Mouse (Mus musculus) mouse embryonic stem cell (cell line): ENCODE measurements around the gene Tasp1.

ENCODE experiments used
- in situ Hi-C, 2 experiments: fragments of 300-500 bp; cut with MboI; formaldehyde crosslinking; loops; 1 replicate in 1 of 2; 3 replicates in 1 of 2; pipeline ENCODE4 v1.14.3; 2019 to 2020; ENCODE audit warnings: low sequenced_read_pairs in 2 of 2, low pct_unique_long_range_greater_than_20kb in 1 of 2, mixed read lengths in 1 of 2; ENCODE audit not compliant: unreplicated experiment in 1 of 2

Gene Tasp1

GRCm38 (mm10) chr2:139817275-139817674 lies 249.3 kb downstream of the Tasp1 start:
- in situ Hi-C loops: no loop called here

GRCm38 (mm10) chr2:139807887-139808286 lies 258.7 kb downstream of the Tasp1 start:
- in situ Hi-C loops: no loop called here

GRCm38 (mm10) chr2:139804041-139804440 lies 262.6 kb downstream of the Tasp1 start:
- in situ Hi-C loops: no loop called here

- in situ Hi-C loops: loop anchor here in 1 of 2 experiments (25.0 kb wide), 1 partner anchor 170 kb away; no protein-coding TSS in a partner anchor
Measured at GRCm38 (mm10) chr2:139792345-139793120, 274.1 kb downstream of the Tasp1 start.

GRCm38 (mm10) chr2:139788658-139789057 lies 277.9 kb downstream of the Tasp1 start:
- in situ Hi-C loops: loop anchor here in 1 of 2 experiments (25.0 kb wide), 1 partner anchor 174 kb away; no protein-coding TSS in a partner anchor

GRCm38 (mm10) chr2:139784946-139785345 lies 281.7 kb downstream of the Tasp1 start:
- in situ Hi-C loops: loop anchor here in 1 of 2 experiments (25.0 kb wide), 1 partner anchor 177 kb away; no protein-coding TSS in a partner anchor

GRCm38 (mm10) chr2:139784465-139784864 lies 282.1 kb downstream of the Tasp1 start:
- in situ Hi-C loops: loop anchor here in 1 of 2 experiments (25.0 kb wide), 1 partner anchor 178 kb away; no protein-coding TSS in a partner anchor
